Mouse (Mus musculus) cerebellum, adult (tissue): Measurements from ENCODE around the gene Rab9.

ENCODE experiments used
- ATAC-seq: cut with Nextera tagmentation; 2 replicates; pipeline ENCODE4 v1.9.2; 2017; ENCODE audit warnings: mild to moderate bottlenecking, moderate library complexity, mixed read lengths; ENCODE audit not compliant: insufficient number of reproducible peaks, low FRiP score, low TSS enrichment

Gene Rab9

DNA sequence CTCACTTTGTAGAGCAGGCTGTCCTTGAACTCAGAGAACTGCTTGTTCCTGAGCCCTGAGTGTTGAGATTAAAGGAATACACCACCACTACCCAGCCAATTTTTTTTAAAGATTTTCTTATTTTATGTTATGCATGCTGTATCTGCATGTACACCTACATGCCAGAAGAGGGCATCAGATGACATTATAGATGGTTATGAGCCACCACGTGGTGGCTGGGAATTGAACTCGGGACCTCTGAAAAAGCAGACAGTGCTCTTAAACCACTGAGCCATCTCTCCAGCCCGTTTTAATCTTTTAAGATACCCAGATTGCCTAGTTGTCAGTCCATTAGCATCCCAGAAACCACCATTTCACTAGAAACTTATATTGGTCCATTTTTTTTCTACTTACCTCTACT lies 25.3 kb downstream of the Rab9 start:
- ATAC-seq: no peak

DNA sequence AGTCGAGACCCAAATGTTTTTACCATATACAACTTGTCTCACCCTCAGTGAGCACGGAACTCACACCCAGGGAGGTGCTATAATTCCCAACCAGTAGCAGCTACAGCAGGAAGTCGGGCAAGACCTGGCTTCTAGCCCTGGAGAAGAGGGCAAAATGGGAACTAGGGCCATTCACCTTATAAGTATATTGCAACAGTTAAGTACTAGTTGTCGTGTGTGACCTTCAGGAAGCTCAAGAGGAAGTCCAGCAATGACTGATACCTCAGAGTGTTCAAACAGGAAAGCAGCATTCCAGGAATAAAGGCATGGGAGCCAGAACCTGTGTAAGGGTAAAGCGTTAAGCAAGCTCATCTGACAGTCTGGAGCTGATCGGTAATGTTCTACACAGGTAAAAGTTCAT lies 26.1 kb downstream of the Rab9 start:
- no peak for ATAC-seq

DNA sequence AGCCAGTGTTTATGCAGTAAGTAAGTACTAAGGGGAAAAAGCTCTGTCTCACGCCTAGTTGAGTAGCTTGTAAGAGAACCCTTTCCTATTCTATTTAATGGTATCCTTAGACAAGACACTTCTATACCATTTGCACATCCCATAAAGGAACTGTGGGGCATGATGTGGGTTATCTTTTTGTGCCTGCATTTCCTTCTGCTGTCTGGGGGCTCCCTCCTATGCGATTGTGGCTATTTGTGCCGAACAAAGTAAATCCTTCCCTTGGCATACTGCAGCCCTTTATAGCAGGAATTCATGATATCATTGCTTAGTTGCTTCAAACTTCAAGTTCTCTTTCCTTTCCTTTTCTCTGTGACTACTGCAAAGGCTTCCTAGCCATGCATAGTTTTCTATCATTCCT lies 35.1 kb downstream of the Rab9 start:
- ATAC-seq: no peak

DNA sequence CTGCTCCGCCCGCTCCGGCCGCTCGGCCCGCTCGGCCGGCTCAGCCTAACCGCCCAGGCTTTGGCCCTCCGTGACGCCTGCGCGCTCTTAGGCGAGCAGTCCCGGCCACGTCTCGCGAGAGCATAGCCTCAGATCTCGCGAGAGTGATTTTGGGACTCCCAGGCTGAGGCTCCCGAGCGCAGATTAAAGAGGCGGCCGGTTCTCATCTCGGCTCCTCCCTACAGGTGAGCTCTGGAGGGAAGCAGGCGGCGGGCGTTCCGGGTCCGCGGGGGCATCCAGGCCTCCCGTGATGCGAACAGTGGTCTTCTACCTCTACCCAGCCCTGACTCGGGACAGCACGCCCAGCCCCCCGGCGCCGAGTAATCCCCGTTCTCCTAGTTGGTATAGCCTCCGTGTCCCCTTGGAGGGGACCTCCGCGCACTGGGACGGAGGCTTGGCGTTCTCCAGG lies 39.0 kb downstream of the Rab9 start, which contains the start of gene Ofd1:
Gene Ofd1, minus strand, starts transcription at position 89 of the 448 bp plus-strand sequence.
- peak; percentile 99 for ATAC-seq

DNA sequence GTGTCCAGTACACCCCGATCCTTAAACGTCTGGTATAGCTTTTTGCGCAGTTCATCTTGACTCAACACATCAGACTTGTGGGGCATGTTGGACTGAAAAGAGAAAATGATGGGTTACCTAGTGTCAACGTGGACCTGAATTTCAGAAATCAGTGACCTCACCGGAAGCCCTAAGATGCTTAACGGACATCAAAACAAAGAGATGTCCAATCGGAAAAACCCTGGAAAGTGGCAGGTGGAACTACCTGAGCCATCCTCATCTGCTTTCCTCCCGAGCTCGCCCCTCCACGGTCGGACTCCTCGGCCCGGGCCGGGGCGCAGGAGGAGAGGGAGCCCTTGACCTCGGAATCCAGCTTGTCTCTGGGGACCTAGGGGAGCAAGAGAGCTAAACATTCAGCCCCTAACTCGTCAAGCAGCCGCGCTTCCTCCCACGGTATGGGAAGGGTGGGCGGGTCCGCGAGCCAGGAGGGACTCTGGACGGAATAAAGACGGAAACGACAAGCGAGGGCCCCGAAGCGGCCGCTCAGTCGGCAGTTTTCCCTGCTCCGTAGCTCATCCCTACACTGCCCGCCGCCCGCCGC lies 39.5 kb downstream of the Rab9 start, which contains the start of gene Trappc2:
Gene Trappc2, plus strand, starts transcription at position 539 of the 580 bp plus-strand sequence.
- peak; percentile 63 for ATAC-seq

DNA sequence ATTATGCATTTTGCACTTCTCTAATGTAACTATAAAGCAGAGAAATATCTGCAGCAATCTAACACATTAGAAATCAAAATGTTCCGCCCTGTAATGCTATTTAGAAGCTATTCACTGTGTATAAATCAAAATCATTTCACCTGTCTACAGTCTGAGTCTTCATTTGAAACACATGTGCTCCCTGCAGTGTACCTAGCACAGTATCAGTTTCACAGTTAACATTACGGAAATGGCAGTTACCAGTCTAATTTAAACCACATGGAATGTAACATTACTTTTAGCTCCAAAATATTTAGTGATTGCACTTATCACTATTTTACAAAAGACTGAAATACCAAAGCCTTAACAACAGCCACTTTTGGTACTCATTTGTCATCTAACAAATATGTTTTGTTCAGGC lies 44.9 kb downstream of the Rab9 start:
- ATAC-seq: no peak

DNA sequence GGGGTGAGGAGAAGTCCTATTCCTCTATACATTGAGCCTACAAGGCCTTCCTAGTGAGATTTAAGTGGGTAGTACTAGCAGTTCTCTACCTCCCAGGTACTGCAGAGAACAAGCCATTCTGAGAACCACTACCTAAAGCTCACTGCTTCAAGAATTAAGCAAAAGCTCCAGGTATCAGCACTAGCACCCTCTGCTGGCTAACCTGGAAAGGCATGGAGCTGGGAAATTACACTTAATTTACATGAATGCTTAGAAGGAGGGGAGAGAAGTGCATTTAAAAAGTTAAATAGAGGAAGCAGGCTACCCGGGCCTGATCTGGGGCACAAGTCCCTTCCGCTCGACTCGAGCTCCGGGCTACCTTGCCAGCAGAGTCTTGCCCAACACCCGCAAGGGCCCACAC lies 63.5 kb downstream of the Rab9 start:
- no peak for ATAC-seq

DNA sequence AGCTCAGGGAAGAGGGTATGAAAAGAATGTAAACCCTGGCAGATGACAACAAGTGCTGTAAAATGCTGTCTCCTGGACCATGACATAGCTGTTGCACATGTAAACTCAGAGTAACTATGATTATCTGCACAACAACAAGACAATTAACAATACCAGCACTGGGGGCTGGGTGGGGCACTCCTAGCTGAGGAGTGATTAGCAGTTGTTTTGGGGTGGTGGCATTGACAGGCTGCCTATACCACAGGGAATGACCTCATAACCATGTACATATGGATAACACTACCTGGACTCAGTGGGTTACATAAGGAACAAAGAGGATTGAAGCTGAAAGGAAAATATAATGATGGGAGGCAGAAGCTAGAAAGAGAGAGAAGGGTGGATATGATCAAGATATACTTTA lies 71.8 kb downstream of the Rab9 start:
- no peak for ATAC-seq
